Mouse (Mus musculus) limb, embryonic 13.5 days (tissue): ENCODE data around the gene Ccdc69. TPM values are rescaled to one million over a fixed set of nuclear protein-coding genes. Genes with fewer than 3 reads are reported as not detected.

ENCODE experiments used
- ATAC-seq: fragments of 200-750 bp; cut with Nextera tagmentation; 2 replicates; pipeline ENCODE4 v1.8.0; 2017; ENCODE audit warnings: low read depth, moderate number of reproducible peaks, moderate TSS enrichment; ENCODE audit not compliant: low FRiP score
- H3K27ac ChIP-seq: fragments of 300-500 bp; sonication (generic); 2 replicates; pipeline ENCODE4 v1.5.1; 2015; ENCODE audit warnings: inconsistent platforms, mild to moderate bottlenecking, moderate library complexity
- H3K27me3 ChIP-seq: fragments of 300-500 bp; sonication (generic); 2 replicates; pipeline ENCODE4 v1.6.1; 2015; ENCODE audit warnings: mild to moderate bottlenecking, inconsistent platforms
- H3K36me3 ChIP-seq: fragments of 300-500 bp; sonication (generic); 2 replicates; pipeline ENCODE4 v1.6.1; 2015; ENCODE audit warnings: inconsistent platforms, mild to moderate bottlenecking, moderate library complexity
- H3K4me1 ChIP-seq: fragments of 300-500 bp; sonication (generic); 2 replicates; pipeline ENCODE4 v1.6.1; 2015; ENCODE audit warnings: inconsistent platforms
- H3K4me2 ChIP-seq: fragments of 300-500 bp; sonication (generic); replicated peaks from 2 replicates; pipeline ENCODE4 v1.6.1; 2015; ENCODE audit warnings: inconsistent platforms, mild to moderate bottlenecking, moderate library complexity
- H3K4me3 ChIP-seq: fragments of 300-500 bp; sonication (generic); 2 replicates; pipeline ENCODE4 v1.5.1; 2015; ENCODE audit warnings: moderate library complexity, mild to moderate bottlenecking, inconsistent platforms
- H3K9ac ChIP-seq: fragments of 300-500 bp; sonication (generic); 2 replicates; pipeline ENCODE4 v1.6.1; 2015; ENCODE audit warnings: mild to moderate bottlenecking, inconsistent platforms
- H3K9me3 ChIP-seq: fragments of 300-500 bp; sonication (generic); 2 replicates; pipeline ENCODE4 v1.6.1; 2016; ENCODE audit warnings: inconsistent platforms
- WGBS: fragments of 180-500 bp; shearing (Covaris S2); methylation state at CpG from one replicate; pipeline ENCODE4 v1.1.7; 2015; 5-methylcytosine and 5-hydroxymethylcytosine counted together
- polyA plus RNA-seq: library from polyadenylated mRNA; unstranded; fragments of >200 nt; fragmentation: Nextera tagmentation; extraction: Ambion mirVana; gene quantifications from 2 replicates; pipeline ENCODE4 v1.2.1, GENCODE M21; 2015

Gene Ccdc69
- polyA plus RNA-seq, 1 experiment from 2014 or later = 0.90 TPM

GRCm38 (mm10) chr11:55069023-55069422 is 8.9 kb downstream of the Ccdc69 start:
- Histone ChIP-seq H3K9ac (no peak overlapping the region), H3K27me3 (no peaks in the 10 kb centered on the region), H3K4me1 (no peaks in the 10 kb centered on the region), H3K4me2 (no peak overlapping the region), H3K27ac (no peak overlapping the region), H3K9me3 (no peaks in the 10 kb centered on the region), H3K36me3 (no peaks in the 10 kb centered on the region), H3K4me3 (no peak overlapping the region)
- ATAC-seq = no peak
- WGBS = 51% methylated on average over 2 of the region's 2 CpGs

GRCm38 (mm10) chr11:55066921-55067320 is 11.0 kb downstream of the Ccdc69 start:
- H3K9me3 ChIP-seq = no peaks in the 10 kb centered on the region
- WGBS = 54% methylated on average over 4 of the region's 4 CpGs
- no peak for ATAC-seq
- no peaks in the 10 kb centered on the region for H3K4me1 ChIP-seq
- no peaks in the 10 kb centered on the region for H3K36me3 ChIP-seq
- H3K4me3 ChIP-seq = no peak overlapping the region
- no peak overlapping the region for H3K27ac ChIP-seq
- no peak overlapping the region for H3K9ac ChIP-seq
- H3K27me3 ChIP-seq = no peaks in the 10 kb centered on the region
- H3K4me2 ChIP-seq = no peak overlapping the region

- no peak for ATAC-seq
- H3K9ac ChIP-seq = no peak overlapping the region
- H3K36me3 ChIP-seq = no peaks in the 10 kb centered on the region
Measured at GRCm38 (mm10) chr11:55062856-55063255, 15.1 kb downstream of the Ccdc69 start.

GRCm38 (mm10) chr11:55060802-55061201 is 17.1 kb downstream of the Ccdc69 start:
- Histone ChIP-seq H3K36me3 (no peaks in the 10 kb centered on the region), H3K9me3 (no peaks in the 10 kb centered on the region), H3K4me1 (no peaks in the 10 kb centered on the region), H3K27me3 (no peaks in the 10 kb centered on the region), H3K4me2 (no peak overlapping the region), H3K27ac (no peak overlapping the region), H3K9ac (no peak overlapping the region), H3K4me3 (no peak overlapping the region)
- WGBS = 88% methylated on average over 5 of the region's 5 CpGs
- ATAC-seq = no peak

More at GRCm38 (mm10) chr11:55062856-55063255, 15.1 kb downstream of the Ccdc69 start:
- H3K4me3 ChIP-seq = no peak overlapping the region
- H3K9me3 ChIP-seq = no peaks in the 10 kb centered on the region
- H3K27me3 ChIP-seq = no peaks in the 10 kb centered on the region
- no peak overlapping the region for H3K27ac ChIP-seq
- no peak overlapping the region for H3K4me2 ChIP-seq
- 45% methylated on average over 5 of the region's 5 CpGs for WGBS
- H3K4me1 ChIP-seq = no peaks in the 10 kb centered on the region

GRCm38 (mm10) chr11:55057511-55057910 is 20.4 kb downstream of the Ccdc69 start:
- no peak overlapping the region for H3K4me2 ChIP-seq
- ATAC-seq = no peak

GRCm38 (mm10) chr11:55050837-55051510 is 27.0 kb downstream of the Ccdc69 start:
- Histone ChIP-seq H3K27ac (no peak overlapping the region), H3K27me3 (no peaks in the 10 kb centered on the region), H3K9me3 (no peaks in the 10 kb centered on the region), H3K36me3 (no peaks in the 10 kb centered on the region), H3K9ac (no peak overlapping the region), H3K4me2 (no peak overlapping the region), H3K4me1 (no peaks in the 10 kb centered on the region), H3K4me3 (no peak overlapping the region)
- 77% methylated on average over 7 of the region's 7 CpGs for WGBS
- ATAC-seq = no peak

More at GRCm38 (mm10) chr11:55057511-55057910, 20.4 kb downstream of the Ccdc69 start:
- H3K4me1 ChIP-seq = no peaks in the 10 kb centered on the region
- no peak overlapping the region for H3K4me3 ChIP-seq
- no peaks in the 10 kb centered on the region for H3K27me3 ChIP-seq
- H3K9me3 ChIP-seq = no peaks in the 10 kb centered on the region
- H3K27ac ChIP-seq = no peak overlapping the region
- WGBS = 83% methylated on average over 3 of the region's 3 CpGs
- H3K9ac ChIP-seq = no peak overlapping the region
- no peaks in the 10 kb centered on the region for H3K36me3 ChIP-seq

GRCm38 (mm10) chr11:55046600-55046999 is 31.3 kb downstream of the Ccdc69 start:
- Histone ChIP-seq H3K27me3 (no peaks in the 10 kb centered on the region), H3K36me3 (no peaks in the 10 kb centered on the region), H3K9me3 (no peaks in the 10 kb centered on the region), H3K27ac (no peak overlapping the region), H3K9ac (no peak overlapping the region), H3K4me3 (no peak overlapping the region), H3K4me1 (no peaks in the 10 kb centered on the region), H3K4me2 (no peak overlapping the region)
- WGBS = 50% methylated on average over 5 of the region's 5 CpGs
- no peak for ATAC-seq

- Histone ChIP-seq H3K27me3 (no peaks in the 10 kb centered on the region), H3K9me3 (0 out of 2 replicates have a peak, but pooled peaks cover 5% of the 10 kb centered on the region), H3K36me3 (no peaks in the 10 kb centered on the region), H3K4me3 (no peak overlapping the region), H3K4me1 (no peaks in the 10 kb centered on the region), H3K9ac (no peak overlapping the region), H3K4me2 (no peak overlapping the region), H3K27ac (no peak overlapping the region)
- ATAC-seq = no peak
- WGBS = 80% methylated on average over 4 of the region's 4 CpGs
Measured at GRCm38 (mm10) chr11:55041348-55041747, 36.6 kb downstream of the Ccdc69 start.

- Histone ChIP-seq H3K27me3 (0 out of 2 replicates have a peak, but pooled peaks cover 7% of the 10 kb centered on the region), H3K4me3 (no peak overlapping the region), H3K36me3 (no peaks in the 10 kb centered on the region), H3K9me3 (0 out of 2 replicates have a peak, but pooled peaks cover 5% of the 10 kb centered on the region), H3K27ac (no peak overlapping the region), H3K4me2 (no peak overlapping the region), H3K9ac (no peak overlapping the region), H3K4me1 (no peaks in the 10 kb centered on the region)
- ATAC-seq = peak; percentile 57; the same call in 1 of the 2 replicates
- 5% methylated on average over 9 of the region's 9 CpGs for whole genome bisulfite sequencing
Measured at GRCm38 (mm10) chr11:55039591-55039990, 38.3 kb downstream of the Ccdc69 start.

GRCm38 (mm10) chr11:55036601-55037000 is 41.3 kb downstream of the Ccdc69 start:
- 0 out of 2 replicates have a peak, but pooled peaks cover 9% of the 10 kb centered on the region for H3K27me3 ChIP-seq
- ATAC-seq = no peak
- H3K9ac ChIP-seq = no peak overlapping the region
- peaks cover 19% of the 10 kb centered on the region for H3K4me1 ChIP-seq
- H3K36me3 ChIP-seq = no peaks in the 10 kb centered on the region
- H3K27ac ChIP-seq = no peak overlapping the region
- no peak overlapping the region for H3K4me2 ChIP-seq
- 39% methylated on average over 3 of the region's 3 CpGs for WGBS
- no peak overlapping the region for H3K4me3 ChIP-seq
- H3K9me3 ChIP-seq = 0 out of 2 replicates have a peak, but pooled peaks cover 5% of the 10 kb centered on the region

GRCm38 (mm10) chr11:55033040-55033660 is 44.8 kb downstream of the Ccdc69 start, which contains the start of gene Anxa6:
Gene Anxa6 (minus strand): TSS chr11:55033445.
- under 1% methylated on average over 40 of the region's 41 CpGs for WGBS

GRCm38 (mm10) chr11:55032286-55032685 is 45.6 kb downstream of the Ccdc69 start:
- WGBS = 19% methylated on average over 5 of the region's 5 CpGs
- Histone ChIP-seq H3K4me2 (peak overlapping the region; percentile 94), H3K36me3 (peaks cover 10% of the 10 kb centered on the region), H3K9ac (peak overlapping the region; percentile 89), H3K4me1 (peaks cover 53% of the 10 kb centered on the region), H3K9me3 (no peaks in the 10 kb centered on the region), H3K27ac (peak overlapping the region; percentile 81), H3K4me3 (peak overlapping the region; percentile 82), H3K27me3 (0 out of 2 replicates have a peak, but pooled peaks cover 9% of the 10 kb centered on the region)
- no peak; the same call in 1 of the 2 replicates for ATAC-seq

More at GRCm38 (mm10) chr11:55033040-55033660, 44.8 kb downstream of the Ccdc69 start, which contains the start of gene Anxa6:
- peaks cover 10% of the 10 kb centered on the region for H3K36me3 ChIP-seq
- peak within 1 kb of the TSS; percentile 89 for H3K9ac ChIP-seq
- H3K4me2 ChIP-seq = peak within 1 kb of the TSS; percentile 94
- no peaks in the 10 kb centered on the region for H3K9me3 ChIP-seq
- H3K4me1 ChIP-seq = peaks cover 44% of the 10 kb centered on the region
- H3K4me3 ChIP-seq = peak within 1 kb of the TSS; percentile 82
- peak; percentile 92 for ATAC-seq
- H3K27me3 ChIP-seq = 0 out of 2 replicates have a peak, but pooled peaks cover 9% of the 10 kb centered on the region
- H3K27ac ChIP-seq = peak within 1 kb of the TSS; percentile 81
